Mouse (Mus musculus): ENCODE measurements around the gene Ccn5. TPM values are rescaled to one million over a fixed set of nuclear protein-coding genes. Genes with fewer than 3 reads are reported as not detected.

Ccn5 gene
- polyA plus RNA-seq (2012; rRNA removed): 0.93 TPM in 1 of 2 replicates, not detected in the other

- 40% methylated on average over 4 of the region's 4 CpGs for WGBS
- no peak for TF ChIP-seq CTCF (IDR thresholded peaks at IDR 0.05; ENCODE audit: extremely low read depth, insufficient read length, insufficient replicate concordance, low read depth, low read length)
- TF ChIP-seq POLR2A (IDR thresholded peaks at IDR 0.05; ENCODE audit: low read depth, low read length): no peak
- Histone ChIP-seq H3K4me3 (ENCODE audit: low read depth, low read length) (no peak within 1 kb of the TSS), H3K27me3 (ENCODE audit: control insufficient read depth, insufficient read depth, low read length) (no peaks in the 10 kb centered on the region), H3K27ac (ENCODE audit: insufficient read depth, low read depth, low read length) (no peak within 1 kb of the TSS), H3K4me1 (ENCODE audit: control insufficient read depth, insufficient read depth, insufficient read length, low read length) (no peaks in the 10 kb centered on the region), H3K36me3 (ENCODE audit: control insufficient read depth, insufficient read depth, low read length) (no peaks in the 10 kb centered on the region)
Measured at GRCm38 (mm10) chr2:163820607-163821006, at the start of gene Ccn5. TSS of gene Ccn5 (plus strand) at chr2:163820861.

GRCm38 (mm10) chr2:163776661-163777060, 44.0 kb upstream of the Ccn5 start:
- no peak for TF ChIP-seq POLR2A (IDR thresholded peaks at IDR 0.05; ENCODE audit: low read depth, low read length)
- no peak for TF ChIP-seq CTCF (IDR thresholded peaks at IDR 0.05; ENCODE audit: extremely low read depth, insufficient read length, insufficient replicate concordance, low read depth, low read length)
- H3K4me1 ChIP-seq (ENCODE audit: control insufficient read depth, insufficient read depth, insufficient read length, low read length): no peaks in the 10 kb centered on the region
- no peak overlapping the region for H3K4me3 ChIP-seq (ENCODE audit: low read depth, low read length)
- 43% methylated on average over 13 of the region's 13 CpGs for WGBS
- no peak overlapping the region for H3K27ac ChIP-seq (ENCODE audit: insufficient read depth, low read depth, low read length)
- H3K36me3 ChIP-seq (ENCODE audit: control insufficient read depth, insufficient read depth, low read length): no peaks in the 10 kb centered on the region
- no peaks in the 10 kb centered on the region for H3K27me3 ChIP-seq (ENCODE audit: control insufficient read depth, insufficient read depth, low read length)

GRCm38 (mm10) chr2:163777061-163777460, 43.6 kb upstream of the Ccn5 start:
- Histone ChIP-seq H3K27me3 (ENCODE audit: control insufficient read depth, insufficient read depth, low read length) (no peaks in the 10 kb centered on the region), H3K36me3 (ENCODE audit: control insufficient read depth, insufficient read depth, low read length) (no peaks in the 10 kb centered on the region), H3K4me1 (ENCODE audit: control insufficient read depth, insufficient read depth, insufficient read length, low read length) (no peaks in the 10 kb centered on the region), H3K4me3 (ENCODE audit: low read depth, low read length) (no peak overlapping the region), H3K27ac (ENCODE audit: insufficient read depth, low read depth, low read length) (no peak overlapping the region)
- 37% methylated on average over 2 of the region's 2 CpGs for WGBS
- TF ChIP-seq POLR2A (IDR thresholded peaks at IDR 0.05; ENCODE audit: low read depth, low read length) (no peak), CTCF (IDR thresholded peaks at IDR 0.05; ENCODE audit: extremely low read depth, insufficient read length, insufficient replicate concordance, low read depth, low read length) (no peak)

GRCm38 (mm10) chr2:163778896-163779295, 41.8 kb upstream of the Ccn5 start:
- H3K27me3 ChIP-seq (ENCODE audit: control insufficient read depth, insufficient read depth, low read length): no peaks in the 10 kb centered on the region
- no peaks in the 10 kb centered on the region for H3K4me1 ChIP-seq (ENCODE audit: control insufficient read depth, insufficient read depth, insufficient read length, low read length)
- H3K36me3 ChIP-seq (ENCODE audit: control insufficient read depth, insufficient read depth, low read length): no peaks in the 10 kb centered on the region
- no peak overlapping the region for H3K27ac ChIP-seq (ENCODE audit: insufficient read depth, low read depth, low read length)
- WGBS: 78% methylated on average over 4 of the region's 4 CpGs
- TF ChIP-seq POLR2A (IDR thresholded peaks at IDR 0.05; ENCODE audit: low read depth, low read length) (no peak), CTCF (IDR thresholded peaks at IDR 0.05; ENCODE audit: extremely low read depth, insufficient read length, insufficient replicate concordance, low read depth, low read length) (no peak)
- H3K4me3 ChIP-seq (ENCODE audit: low read depth, low read length): no peak overlapping the region

- WGBS: 82% methylated on average over 6 of the region's 6 CpGs
- no peaks in the 10 kb centered on the region for H3K27me3 ChIP-seq (ENCODE audit: control insufficient read depth, insufficient read depth, low read length)
- no peaks in the 10 kb centered on the region for H3K36me3 ChIP-seq (ENCODE audit: control insufficient read depth, insufficient read depth, low read length)
- no peak overlapping the region for H3K4me3 ChIP-seq (ENCODE audit: low read depth, low read length)
- H3K4me1 ChIP-seq (ENCODE audit: control insufficient read depth, insufficient read depth, insufficient read length, low read length): no peaks in the 10 kb centered on the region
- no peak overlapping the region for H3K27ac ChIP-seq (ENCODE audit: insufficient read depth, low read depth, low read length)
- TF ChIP-seq CTCF (IDR thresholded peaks at IDR 0.05; ENCODE audit: extremely low read depth, insufficient read length, insufficient replicate concordance, low read depth, low read length) (no peak), POLR2A (IDR thresholded peaks at IDR 0.05; ENCODE audit: low read depth, low read length) (no peak)
Measured at GRCm38 (mm10) chr2:163783368-163783767, 37.3 kb upstream of the Ccn5 start.

GRCm38 (mm10) chr2:163783901-163784300, 36.8 kb upstream of the Ccn5 start:
- H3K4me3 ChIP-seq (ENCODE audit: low read depth, low read length): no peak overlapping the region
- no peaks in the 10 kb centered on the region for H3K27me3 ChIP-seq (ENCODE audit: control insufficient read depth, insufficient read depth, low read length)
- WGBS: 71% methylated on average over 4 of the region's 4 CpGs
- no peak overlapping the region for H3K27ac ChIP-seq (ENCODE audit: insufficient read depth, low read depth, low read length)
- no peaks in the 10 kb centered on the region for H3K4me1 ChIP-seq (ENCODE audit: control insufficient read depth, insufficient read depth, insufficient read length, low read length)
- H3K36me3 ChIP-seq (ENCODE audit: control insufficient read depth, insufficient read depth, low read length): no peaks in the 10 kb centered on the region
- TF ChIP-seq POLR2A (IDR thresholded peaks at IDR 0.05; ENCODE audit: low read depth, low read length) (no peak), CTCF (IDR thresholded peaks at IDR 0.05; ENCODE audit: extremely low read depth, insufficient read length, insufficient replicate concordance, low read depth, low read length) (no peak)

- no peak overlapping the region for H3K27ac ChIP-seq (ENCODE audit: insufficient read depth, low read depth, low read length)
- H3K36me3 ChIP-seq (ENCODE audit: control insufficient read depth, insufficient read depth, low read length): no peaks in the 10 kb centered on the region
- no peaks in the 10 kb centered on the region for H3K27me3 ChIP-seq (ENCODE audit: control insufficient read depth, insufficient read depth, low read length)
- TF ChIP-seq POLR2A (IDR thresholded peaks at IDR 0.05; ENCODE audit: low read depth, low read length) (no peak), CTCF (IDR thresholded peaks at IDR 0.05; ENCODE audit: extremely low read depth, insufficient read length, insufficient replicate concordance, low read depth, low read length) (no peak)
- WGBS: 87% methylated on average over 6 of the region's 6 CpGs
- no peaks in the 10 kb centered on the region for H3K4me1 ChIP-seq (ENCODE audit: control insufficient read depth, insufficient read depth, insufficient read length, low read length)
- no peak overlapping the region for H3K4me3 ChIP-seq (ENCODE audit: low read depth, low read length)
Measured at GRCm38 (mm10) chr2:163787086-163787485, 33.6 kb upstream of the Ccn5 start.
